Mouse (Mus musculus) kidney, adult 8-10 months (tissue): ENCODE measurements around the gene Pfkfb3.
"Not testable (repeated sequence)": the region's sequence is repeated elsewhere in the genome, so short reads cannot be mapped to it uniquely, and the experiment has no call there.

Experiments
- DNase-seq, 2 experiments: peaks; one replicate each; pipeline ENCODE4 v3.0.0; 2022

The Pfkfb3 gene

DNA sequence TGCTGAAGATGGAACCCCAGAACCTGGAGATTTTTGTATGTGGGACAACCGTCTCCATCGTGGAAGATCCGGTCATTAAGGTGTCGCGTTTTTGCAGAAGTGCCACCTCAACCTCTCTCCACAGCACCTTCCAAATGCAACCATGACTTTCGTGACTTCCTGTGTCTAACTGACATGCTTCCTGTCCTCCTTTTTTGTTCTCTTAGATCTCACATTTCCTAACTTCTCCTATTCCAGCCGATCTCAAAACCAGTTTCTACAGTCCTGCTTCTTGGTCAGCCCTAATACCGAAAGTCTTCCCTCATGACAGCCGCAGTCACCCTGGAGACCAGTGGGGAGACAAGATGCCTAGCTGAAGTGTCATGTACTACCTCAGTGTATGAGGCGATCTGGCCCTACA, 5.4 kb downstream of the Pfkfb3 start:
- no peak for DNase-seq

DNA sequence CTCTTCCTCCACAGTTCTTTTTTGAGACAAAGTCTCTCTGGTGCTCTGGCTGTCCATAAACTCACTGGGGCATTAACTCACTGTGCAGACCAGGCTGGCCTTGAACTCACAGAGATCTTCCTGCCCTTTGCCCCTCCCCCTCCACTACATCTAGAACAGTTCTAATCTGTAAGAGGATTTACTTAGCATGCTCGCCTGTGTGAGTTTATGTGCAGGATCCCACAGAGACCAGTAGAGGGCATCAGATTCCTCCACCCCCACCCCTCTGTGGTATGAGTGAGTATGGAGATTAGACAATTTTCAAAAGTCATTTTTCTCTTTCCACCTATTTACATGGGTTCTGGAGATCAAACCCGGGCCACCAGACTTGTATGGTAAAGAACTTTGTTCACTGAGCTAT, 6.3 kb downstream of the Pfkfb3 start:
- peak in 1 of 2 experiments; percentile 33 for DNase-seq

- peak; percentile 70 to 72 for DNase-seq
These were observed 7.8 kb downstream of the Pfkfb3 start for GRCm38 (mm10) chr2:11546091-11546490.

DNA sequence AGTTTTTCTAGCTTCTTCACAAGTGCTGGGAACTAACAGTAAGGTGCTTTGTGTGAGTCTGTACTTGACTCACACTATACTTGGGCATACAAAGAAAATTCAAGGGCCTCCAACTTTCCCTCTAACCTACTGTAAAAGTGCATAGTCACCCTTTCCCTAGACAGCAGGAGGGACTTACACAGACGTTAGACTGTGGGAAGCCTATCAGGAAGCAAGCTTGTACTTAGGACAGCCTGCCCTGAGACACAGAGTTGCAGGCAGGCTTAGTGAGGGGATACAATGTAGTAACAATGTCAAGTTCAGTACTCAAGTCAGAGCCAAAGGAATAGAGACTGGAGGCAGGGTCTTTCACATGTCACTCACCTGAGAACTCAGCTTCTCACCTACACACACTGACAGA, 8.5 kb downstream of the Pfkfb3 start:
- peak in 1 of 2 experiments; percentile 23 for DNase-seq

DNA sequence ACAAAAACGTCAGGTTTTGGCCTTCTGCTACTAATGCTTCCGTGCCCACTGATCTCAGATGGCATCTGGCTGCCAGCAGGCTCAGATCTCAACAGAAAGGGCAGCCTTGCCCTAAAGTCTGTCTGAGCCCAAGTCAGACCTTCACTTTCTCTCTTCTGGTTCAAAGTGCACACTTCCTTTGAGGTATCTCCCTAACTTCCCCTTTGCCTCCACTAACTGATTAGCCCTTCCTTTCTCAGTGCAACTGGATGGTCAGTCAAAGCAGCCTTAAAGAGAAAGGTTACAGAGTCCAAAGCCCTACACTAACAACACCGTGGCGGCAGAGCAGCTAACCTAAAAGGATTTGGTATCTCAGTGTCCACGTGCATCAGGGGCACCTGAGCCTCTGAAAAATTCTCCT, 9.5 kb downstream of the Pfkfb3 start:
- DNase-seq: no peak

DNA sequence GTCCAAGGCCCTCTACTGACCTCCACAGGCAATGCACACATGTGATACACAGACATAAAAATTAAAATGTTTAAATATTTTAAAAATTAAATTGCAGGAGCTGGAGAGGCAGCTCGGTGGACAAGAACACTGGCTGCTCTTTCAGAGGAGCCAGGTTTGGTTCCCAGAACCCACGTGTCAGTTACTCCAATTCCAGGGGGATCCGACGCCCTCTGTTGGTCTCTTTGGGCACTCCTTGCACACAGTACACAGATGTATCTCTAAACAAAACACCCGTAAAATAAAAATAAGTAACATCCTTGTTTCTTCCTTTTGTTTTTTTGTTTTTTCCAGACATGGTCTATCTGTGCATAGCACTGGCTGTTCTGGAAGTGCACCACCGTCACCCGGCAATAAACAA, 10.7 kb downstream of the Pfkfb3 start:
- no peak for DNase-seq

DNA sequence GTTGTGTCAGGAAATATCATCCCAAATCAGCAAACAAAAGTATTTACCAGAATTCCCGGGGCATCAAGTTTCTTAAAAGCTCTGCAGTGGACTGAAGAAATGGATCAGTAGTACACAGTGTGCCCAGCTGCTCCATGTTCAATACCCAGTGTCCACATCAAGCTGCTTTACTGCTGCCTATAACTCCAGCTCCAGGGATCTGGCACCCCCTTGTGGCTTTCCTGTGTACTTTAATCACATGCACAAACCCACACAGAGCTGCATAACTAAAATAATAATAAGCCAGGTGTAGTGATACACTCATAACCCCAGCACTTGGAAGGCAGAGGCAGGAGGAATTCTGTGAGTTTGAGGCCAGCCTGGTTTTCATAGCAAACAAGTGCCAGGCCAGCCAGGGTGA, 11.2 kb downstream of the Pfkfb3 start:
- peak; percentile 59 to 81 for DNase-seq

GRCm38 (mm10) chr2:11542121-11542520, 11.8 kb downstream of the Pfkfb3 start:
- no peak for DNase-seq

- DNase-seq: not testable (repeated sequence)
These were observed 12.3 kb downstream of the Pfkfb3 start for GRCm38 (mm10) chr2:11541528-11541927.

- peak; percentile 59 to 74 for DNase-seq
These were observed 17.9 kb downstream of the Pfkfb3 start for GRCm38 (mm10) chr2:11535966-11536365.

DNA sequence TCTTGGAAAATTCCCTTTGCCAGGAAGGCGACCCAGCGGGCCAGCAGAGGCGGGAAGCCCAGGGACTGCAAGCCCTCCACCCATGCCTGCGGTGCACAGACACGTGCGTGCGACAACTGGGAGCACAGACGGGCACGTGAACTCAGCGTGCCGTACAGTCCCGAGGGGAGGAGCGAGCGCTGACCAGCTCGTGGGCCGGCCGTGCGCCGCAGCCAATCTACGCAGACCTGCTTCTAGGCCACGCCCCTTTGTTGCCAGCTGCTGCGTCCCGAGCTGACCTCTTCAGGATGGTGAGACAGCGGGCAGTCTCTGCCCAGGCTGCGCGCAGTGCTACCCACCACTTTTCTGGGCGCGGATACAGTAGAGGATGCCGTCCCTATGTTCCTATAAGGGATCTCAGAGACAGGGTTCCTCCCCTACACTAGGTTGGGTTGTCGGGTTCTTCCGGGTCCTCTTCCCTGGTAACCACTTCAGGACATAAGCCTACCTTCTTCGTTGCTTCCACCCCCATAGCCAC, 18.4 kb downstream of the Pfkfb3 start:
- DNase-seq: peak; percentile 98

DNA sequence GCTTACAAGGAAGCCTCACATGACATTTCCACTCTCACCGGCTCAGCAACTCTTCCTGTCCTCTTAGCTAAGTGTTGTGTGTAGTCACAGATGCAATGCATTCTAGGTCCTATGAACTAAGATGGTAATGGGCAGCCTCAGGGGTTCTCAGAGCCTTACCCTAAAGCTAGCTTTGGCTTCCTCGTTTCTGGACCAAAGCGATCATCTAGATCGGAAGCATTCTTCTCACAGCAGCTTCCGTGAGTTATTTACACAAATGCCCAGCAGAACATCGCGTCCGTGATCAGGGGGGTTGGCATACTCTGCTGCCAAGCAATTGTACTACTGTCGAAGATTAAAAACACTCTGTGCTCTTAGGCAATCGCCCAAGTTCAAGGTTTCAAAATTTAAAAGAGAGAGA, 19.1 kb downstream of the Pfkfb3 start:
- DNase-seq: peak in 1 of 2 experiments; percentile 53

GRCm38 (mm10) chr2:11530101-11530500, 23.8 kb downstream of the Pfkfb3 start:
- DNase-seq: no peak

- no peak for DNase-seq
These were observed 27.8 kb downstream of the Pfkfb3 start for GRCm38 (mm10) chr2:11526063-11526462.

DNA sequence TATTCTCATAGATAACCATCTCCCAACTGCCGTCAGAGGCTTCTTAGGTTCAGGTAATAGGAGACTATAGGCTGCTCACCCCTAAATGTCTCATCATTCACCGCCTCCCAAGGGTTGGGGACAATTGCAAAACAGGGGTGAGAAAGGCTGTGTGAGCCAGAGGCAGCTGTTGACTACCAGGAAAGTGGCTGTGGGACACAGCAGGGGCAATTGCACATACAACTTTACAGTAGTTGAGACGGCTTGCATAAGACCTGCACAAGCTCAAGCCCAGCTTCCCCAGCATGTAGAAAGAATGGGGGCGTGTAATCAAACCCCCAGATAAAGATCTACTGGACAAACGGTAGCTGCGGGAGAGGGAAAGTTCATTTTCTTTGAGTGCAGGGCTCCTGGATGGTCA, 29.1 kb downstream of the Pfkfb3 start:
- DNase-seq: no peak

GRCm38 (mm10) chr2:11521758-11522157, 32.1 kb downstream of the Pfkfb3 start:
- DNase-seq: no peak

- no peak for DNase-seq
These were observed 33.1 kb downstream of the Pfkfb3 start for GRCm38 (mm10) chr2:11520786-11521185.

DNA sequence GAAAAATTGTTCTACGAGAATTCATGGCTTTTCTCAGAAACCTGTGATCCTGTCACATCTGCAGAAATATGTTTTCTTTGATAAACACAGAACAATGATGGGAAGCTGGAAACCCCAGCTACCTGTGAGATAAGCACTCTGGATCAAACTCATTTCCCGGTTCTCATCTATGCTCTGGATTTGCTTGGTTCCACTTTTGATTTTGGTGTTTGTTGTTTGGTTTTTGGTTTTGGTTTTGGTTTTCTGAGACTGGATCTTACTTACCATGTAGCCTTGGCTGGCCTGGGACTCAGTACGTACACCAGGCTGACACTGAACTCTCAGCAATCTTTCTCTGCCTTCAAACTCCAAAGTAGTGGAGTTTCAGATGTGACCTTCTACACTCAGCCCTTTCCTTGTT, 38.0 kb downstream of the Pfkfb3 start:
- DNase-seq: peak in 1 of 2 experiments; percentile 45

- peak; percentile 58 to 77 for DNase-seq
These were observed 40.6 kb downstream of the Pfkfb3 start for GRCm38 (mm10) chr2:11513057-11513967.

GRCm38 (mm10) chr2:11512127-11512526, 41.8 kb downstream of the Pfkfb3 start:
- DNase-seq: no peak

GRCm38 (mm10) chr2:11503736-11504135, 50.1 kb downstream of the Pfkfb3 start:
- no peak for DNase-seq

GRCm38 (mm10) chr2:11502901-11503431, 50.9 kb downstream of the Pfkfb3 start:
- DNase-seq: peak; percentile 48 to 67

GRCm38 (mm10) chr2:11502255-11502765, 51.6 kb downstream of the Pfkfb3 start:
- DNase-seq: no peak
